Mouse (Mus musculus) c-Kit-positive CD71-positive TER-119-negative erythroid progenitor cells, embryonic 14.5 days (primary cell): ENCODE measurements around the gene Atp2c1.

ENCODE experiments used
- DNase-seq: peaks from one replicate; pipeline ENCODE4 v3.0.0-alpha.2; 2013; ENCODE audit warnings: low read depth

Atp2c1 gene

GRCm38 (mm10) chr9:105527219-105527618 lies at the start of gene Atp2c1:
Atp2c1 (minus strand) TSS chr9:105527319.
- no peak for DNase-seq

DNA sequence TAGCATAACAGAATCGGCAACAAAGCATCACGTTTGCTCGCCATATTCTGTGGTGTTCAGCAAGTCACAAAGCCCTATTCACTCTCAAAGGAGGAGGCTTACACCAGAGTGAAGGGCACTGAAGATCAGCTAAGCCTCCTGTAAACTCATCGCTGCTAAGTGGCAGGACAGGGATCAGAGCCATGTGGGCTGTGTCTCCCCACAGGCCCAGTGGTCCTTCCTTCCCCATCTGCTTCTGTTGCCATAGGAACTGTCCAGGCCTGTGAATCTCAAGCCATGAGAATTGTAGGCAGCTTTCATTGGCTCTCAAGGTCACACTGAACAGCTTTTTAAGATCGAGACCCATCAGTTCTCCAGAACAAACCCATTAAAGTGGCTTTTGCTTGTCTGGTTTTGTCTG lies 30.3 kb upstream of the Atp2c1 start:
- DNase-seq: no peak

GRCm38 (mm10) chr9:105556141-105556735 lies 29.1 kb upstream of the Atp2c1 start:
- no peak for DNase-seq

DNA sequence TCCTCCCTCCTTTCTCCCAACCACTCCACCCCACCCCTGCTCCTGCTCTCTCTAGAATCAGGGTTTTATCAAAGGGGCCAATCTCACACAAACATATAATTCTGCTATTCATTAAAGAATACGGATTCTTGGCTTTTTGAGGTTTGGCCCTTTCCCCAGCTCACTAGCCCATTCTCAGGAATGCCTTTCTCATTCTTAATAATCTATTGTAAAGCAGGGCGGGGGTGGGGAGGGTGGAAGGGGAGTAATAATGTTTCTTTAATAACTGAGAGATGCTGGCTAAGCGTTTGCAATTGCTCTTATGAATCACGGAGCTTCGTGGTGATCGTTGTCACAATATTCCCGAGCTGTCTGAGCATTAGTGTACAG lies 27.3 kb upstream of the Atp2c1 start:
- DNase-seq: no peak

DNA sequence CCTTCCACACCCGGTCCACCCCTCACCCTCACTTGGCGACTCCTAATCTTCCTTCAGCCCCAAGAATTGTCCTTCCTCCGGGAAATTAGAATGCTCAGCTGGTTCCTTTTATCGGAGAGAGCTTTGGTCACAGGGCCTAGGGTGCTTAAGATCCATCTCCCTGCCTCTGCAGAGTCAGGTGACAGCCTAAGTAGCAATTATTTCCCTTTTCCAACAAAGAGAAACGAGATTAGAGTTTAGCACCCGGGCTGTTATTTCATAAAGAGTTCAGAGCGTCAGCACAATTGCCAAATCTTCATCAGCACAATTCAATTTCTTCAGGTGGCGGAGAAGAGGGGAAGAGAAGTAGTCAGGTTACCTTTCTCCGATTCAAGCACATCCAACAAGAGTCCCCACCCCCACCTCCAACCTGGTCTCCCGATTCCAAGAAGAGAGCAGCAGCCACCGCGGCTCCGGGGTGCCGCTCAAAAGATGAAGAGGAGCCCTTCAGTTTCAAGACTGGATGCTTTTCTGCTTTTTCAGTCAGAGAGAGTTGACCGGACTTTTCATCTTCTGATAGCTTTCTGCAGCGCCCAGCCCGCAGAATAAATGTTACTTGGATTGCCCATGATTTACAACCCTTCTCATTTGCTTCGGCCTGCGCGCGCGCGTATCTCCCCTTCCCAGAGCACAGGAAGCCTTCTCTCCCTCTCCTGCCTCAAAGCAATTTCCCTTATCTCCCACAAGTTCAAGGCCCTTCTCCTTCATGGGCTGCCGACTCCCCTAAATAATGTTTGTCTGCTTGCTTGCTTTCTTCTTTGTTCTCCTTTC lies 26.7 kb upstream of the Atp2c1 start:
- no peak for DNase-seq

DNA sequence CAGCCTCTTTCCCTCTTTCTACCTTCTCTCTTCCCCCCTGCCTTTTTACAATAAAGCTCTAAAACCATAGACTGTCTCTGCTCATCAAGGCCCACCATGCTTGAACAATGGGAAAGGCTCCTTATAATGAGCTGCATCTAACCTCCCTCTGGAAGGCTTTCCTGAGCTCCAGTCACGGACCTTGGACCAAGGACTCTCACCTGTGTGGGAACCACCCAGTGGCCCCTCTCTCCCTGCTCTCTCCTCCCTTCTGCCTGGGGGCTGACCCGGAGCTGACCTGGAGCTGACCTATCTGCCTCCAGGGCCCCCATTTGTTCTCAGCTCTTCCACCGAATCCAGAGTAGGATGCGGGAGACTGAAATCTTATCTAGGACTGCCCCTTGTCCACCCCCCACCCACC lies 24.3 kb upstream of the Atp2c1 start:
- no peak for DNase-seq

DNA sequence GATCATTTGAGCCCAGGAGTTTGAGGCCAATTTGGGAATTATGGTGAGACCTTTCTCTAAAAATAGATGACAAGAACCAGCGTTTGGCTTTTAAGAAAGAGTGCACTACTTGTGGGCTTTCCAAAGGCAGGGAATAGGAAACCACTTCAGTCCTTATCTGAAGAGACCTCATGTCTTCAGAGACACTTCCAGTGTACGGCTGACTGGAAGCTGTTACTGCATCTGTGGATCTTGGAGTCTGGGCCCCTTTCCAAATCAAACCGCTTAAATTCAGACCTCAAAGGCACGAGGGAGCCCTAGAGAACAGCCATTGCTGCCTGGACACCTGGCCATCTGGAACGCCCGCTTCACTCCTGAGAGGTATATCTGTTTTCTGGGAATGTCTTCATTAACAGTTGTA lies 22.0 kb upstream of the Atp2c1 start:
- no peak for DNase-seq

DNA sequence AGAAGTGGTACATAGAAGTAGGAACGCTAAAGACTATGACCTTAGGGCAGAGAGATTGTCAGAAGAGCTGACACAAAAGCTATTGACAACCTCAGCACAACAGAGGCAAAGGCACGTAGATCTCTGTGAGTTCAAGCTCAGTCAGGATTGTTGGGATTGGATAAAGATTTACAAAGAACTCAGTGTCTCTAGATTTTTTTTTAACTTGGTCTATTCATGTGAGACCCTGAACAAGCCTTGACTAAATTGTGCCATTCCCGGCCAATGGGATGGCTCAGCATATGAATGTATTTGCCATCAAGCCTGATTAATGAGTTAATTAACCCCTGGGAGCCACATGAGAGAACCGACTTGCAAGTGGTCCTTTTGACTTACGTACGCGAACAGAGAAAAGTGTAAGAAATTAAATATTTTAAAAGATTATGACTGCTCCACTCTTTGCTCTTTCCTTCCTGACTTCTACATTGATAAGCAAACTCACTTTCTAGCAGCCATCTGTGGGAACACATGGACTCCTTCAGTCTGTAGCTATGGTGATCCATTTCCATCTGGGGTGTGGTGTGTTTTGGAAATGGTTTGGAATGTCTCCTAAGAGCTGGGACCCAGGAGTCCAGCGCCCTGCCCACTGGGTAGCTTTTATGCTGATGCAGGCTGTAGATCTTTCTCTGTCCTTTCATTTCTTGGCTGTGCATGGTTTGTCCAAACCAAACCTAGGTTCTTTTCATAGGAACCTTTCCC lies 17.1 kb upstream of the Atp2c1 start:
- DNase-seq: no peak

- DNase-seq: no peak
Observed at GRCm38 (mm10) chr9:105537473-105537872, 10.4 kb upstream of the Atp2c1 start.

DNA sequence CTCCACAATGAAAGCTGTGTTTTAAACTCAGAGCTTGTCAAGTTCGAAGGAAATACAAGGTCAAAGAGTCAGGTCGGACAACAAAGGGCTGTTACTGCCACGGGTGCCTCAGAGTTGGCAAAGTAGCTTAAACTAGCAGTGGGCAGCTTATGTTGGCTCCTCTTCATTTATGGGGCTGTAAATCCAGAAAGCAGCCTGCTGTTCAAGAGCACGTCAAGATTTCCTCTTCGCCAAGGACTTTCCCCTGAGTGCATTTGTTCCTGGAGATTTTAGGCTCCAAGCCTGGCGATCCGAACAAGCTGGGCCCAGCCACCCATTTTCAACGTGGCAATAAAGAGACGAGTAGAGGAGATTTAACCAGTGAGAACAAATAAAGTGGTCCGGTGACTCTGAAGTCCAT lies 9.8 kb upstream of the Atp2c1 start:
- DNase-seq: no peak

- DNase-seq: no peak
Observed at GRCm38 (mm10) chr9:105525355-105525754, 1.8 kb downstream of the Atp2c1 start.

- DNase-seq: no peak
Observed at GRCm38 (mm10) chr9:105523038-105523437, 4.1 kb downstream of the Atp2c1 start.

DNA sequence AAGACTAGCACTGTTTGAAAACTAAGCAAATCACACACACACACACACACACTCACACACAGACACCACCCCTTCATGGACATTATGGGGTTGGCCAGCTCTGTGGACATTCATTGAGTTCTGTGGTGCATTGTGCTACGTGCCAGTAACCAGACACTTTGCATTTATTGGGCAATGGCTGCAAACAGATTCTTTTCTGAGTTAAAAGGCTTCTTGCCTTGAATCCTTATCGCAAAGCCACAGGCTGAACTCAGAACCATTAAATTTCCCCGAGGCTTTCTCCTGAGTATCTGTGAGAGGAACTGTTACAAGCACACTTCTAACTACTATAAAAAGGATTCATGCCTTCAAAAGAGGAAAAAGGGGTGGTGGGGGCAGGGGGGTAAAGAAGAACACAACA lies 5.1 kb downstream of the Atp2c1 start:
- DNase-seq: peak; percentile 50

DNA sequence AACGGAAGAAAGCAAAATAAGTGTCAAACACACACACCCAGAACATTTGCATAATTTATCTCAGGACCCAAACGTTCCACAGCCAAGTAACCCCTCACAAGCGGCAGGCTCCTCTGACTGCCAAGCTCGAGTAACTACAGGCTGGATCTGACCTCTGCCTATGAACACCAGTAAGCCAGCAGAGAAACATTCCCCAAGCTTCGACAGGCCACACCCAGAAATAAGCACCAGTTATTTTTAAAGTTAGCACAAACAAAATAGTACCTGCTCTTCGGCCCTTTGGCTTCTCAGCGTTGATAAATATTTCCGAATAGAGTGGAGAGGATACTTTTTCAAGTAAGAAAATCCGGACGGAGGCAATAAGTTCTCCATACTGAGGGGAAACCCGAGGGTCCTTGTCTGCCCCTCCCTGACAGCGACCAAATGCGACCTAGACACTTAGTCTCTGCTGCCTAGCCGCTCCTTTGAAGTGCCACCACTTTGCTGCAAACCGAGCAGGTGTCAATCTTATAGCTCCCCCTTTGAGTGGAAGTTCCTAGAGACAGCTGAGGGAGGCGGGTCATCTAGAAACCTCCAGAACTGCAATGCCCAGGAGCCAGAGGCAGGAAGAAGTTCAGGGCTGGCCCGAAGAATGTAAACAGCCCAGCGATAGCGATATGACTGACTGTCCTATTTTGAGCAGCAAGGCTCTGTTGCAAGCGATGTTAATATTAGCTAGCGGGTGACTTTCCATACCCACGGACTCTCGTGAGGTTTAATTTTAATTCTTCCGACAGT lies 6.2 kb downstream of the Atp2c1 start:
- peak; percentile 41 for DNase-seq

- DNase-seq: no peak
Observed at GRCm38 (mm10) chr9:105519278-105519883, 7.7 kb downstream of the Atp2c1 start.

DNA sequence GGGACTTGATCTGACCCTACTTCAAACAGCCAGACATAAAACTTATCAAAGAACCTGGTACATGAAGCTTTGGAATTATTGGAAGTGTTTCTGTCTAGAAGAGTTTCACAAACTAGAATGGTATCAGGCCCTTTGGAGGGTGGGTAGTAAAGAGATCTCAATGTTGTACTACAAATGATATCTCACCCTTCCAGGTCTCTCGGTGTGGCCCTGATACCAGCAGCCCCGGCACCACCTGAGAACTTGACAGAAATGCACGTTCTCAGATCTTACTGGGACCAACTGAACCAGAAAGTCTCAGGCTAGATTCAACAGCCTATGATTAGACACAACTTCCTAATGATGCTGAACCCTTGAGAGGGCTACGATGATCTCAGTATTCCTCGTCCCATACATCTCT lies 23.4 kb downstream of the Atp2c1 start:
- DNase-seq: no peak

- DNase-seq: no peak
Observed at GRCm38 (mm10) chr9:105502389-105502788, 24.7 kb downstream of the Atp2c1 start.

GRCm38 (mm10) chr9:105495316-105496174 lies 31.6 kb downstream of the Atp2c1 start:
- DNase-seq: peak; percentile 63

DNA sequence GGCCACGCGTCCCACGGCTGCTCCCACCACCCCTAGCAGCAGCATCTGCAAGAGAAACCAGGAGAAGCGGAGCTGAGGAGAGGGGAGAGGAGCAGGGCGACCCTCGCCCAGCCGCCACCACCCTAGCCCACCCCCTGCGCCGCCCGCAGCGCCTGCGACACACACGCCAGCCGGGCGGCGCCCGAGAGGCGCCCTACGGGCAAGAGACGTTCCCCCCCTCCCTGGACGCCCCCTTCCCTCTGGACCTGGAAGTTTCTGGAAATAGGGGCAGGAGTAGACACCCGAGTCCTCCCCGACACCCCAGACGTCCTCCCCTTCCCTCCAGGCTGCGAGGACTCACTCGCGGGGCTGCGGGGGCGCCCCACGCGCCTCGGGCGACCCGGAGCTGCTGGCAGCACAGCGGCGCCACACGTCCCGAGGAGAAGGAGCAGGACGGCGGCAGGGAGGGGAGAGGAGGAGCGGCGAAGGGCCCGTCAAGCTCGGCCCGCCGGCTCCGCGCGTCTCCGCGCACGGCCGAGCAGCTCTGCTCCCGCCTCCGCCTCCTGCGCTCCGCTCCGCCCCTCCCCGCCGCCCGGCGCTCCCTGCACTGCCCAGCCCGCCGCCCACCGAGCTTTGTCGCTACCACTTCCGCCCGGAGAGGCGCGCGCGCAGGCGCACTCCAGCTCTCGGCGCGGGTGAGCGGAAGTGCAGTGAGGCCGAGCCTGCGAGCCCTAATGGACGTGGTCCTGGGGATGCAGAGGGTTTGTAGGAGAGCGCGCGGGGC lies 32.4 kb downstream of the Atp2c1 start:
- peak; percentile 83 for DNase-seq

DNA sequence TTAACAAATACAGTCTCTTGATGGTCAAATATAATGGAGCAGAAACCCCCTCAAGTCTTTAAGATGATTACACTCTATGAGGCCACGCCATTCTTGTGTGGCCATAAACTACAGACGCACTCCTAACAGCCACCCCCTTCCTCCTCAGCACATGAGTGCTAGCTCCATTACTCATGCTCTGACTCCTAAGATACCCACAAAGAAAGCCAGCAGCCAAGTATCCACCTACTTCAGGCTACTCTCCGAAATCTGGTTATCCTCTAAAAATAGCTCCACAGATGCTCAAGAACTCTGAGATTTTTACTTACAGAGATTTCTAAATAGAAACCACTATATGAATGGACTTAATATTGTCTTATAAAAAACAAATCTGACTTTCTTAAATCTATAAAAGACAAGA lies 34.4 kb downstream of the Atp2c1 start:
- no peak for DNase-seq
